Mouse (Mus musculus) left cerebral cortex, postnatal 36 days (tissue): Measurements from ENCODE around the gene Pyroxd1. TPM values are rescaled to one million over a fixed set of nuclear protein-coding genes. Genes with fewer than 3 reads are reported as not detected.
"Not testable (repeated sequence)": the region's sequence is repeated elsewhere in the genome, so short reads cannot be mapped to it uniquely, and the experiment has no call there.

Source experiments
- DNase-seq, 2 experiments: peaks; one replicate each; pipeline ENCODE4 v3.0.0; 2021 to 2022; ENCODE audit warnings: low spot score in 2 of 2, mixed read lengths in 1 of 2
- intact Hi-C: fragments of 180-260 bp; cut with DNase I; formaldehyde crosslinking; loops from one replicate; pipeline ENCODE4 v1.15.1; 2025
- total RNA-seq, 2 experiments: library from RNA; stranded (reverse); gene quantifications; 2 replicates each; pipeline ENCODE4 v1.2.3; 2021

Pyroxd1 gene
- 10 to 100 TPM; 11.6 to 13.2 TPM for total RNA-seq

DNA sequence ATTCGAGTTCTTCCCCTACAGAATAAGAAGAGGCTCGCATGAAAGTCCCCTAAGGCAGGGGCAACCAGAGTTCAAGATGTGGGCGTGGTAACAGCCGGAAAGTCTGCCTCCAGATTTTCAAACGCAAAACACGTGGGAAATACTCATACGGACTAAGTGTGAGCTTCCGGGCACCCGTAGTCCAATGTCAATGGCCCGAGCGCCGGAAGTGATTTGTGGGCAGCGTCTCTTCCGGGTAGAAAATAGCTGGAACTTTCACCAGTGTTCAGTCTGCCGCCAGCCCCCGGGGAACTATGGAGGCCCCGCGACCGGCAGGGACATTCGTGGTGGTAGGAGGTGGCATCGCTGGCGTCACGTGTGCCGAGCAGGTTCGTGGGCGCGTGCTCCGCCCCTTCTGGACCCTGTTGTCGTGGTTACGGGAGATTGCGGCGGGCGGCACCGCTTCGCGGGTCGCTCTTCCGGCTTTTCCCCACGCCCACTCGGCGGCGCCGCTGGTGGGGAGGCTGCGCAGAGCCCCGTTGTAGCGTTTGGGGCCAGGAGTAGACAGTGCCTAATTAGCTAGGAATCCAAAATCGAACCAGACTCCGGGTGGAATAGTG lies at the start of gene Pyroxd1:
TSS of gene Pyroxd1 (plus strand) at position 215 of the 599 bp plus-strand sequence.
- DNase-seq: peak; percentile 90 to 91
- intact Hi-C loops: loop anchor here (5.0 kb wide), 1 partner anchor 42 kb away; the partner anchor contains the start of genes Golt1b and Recql

DNA sequence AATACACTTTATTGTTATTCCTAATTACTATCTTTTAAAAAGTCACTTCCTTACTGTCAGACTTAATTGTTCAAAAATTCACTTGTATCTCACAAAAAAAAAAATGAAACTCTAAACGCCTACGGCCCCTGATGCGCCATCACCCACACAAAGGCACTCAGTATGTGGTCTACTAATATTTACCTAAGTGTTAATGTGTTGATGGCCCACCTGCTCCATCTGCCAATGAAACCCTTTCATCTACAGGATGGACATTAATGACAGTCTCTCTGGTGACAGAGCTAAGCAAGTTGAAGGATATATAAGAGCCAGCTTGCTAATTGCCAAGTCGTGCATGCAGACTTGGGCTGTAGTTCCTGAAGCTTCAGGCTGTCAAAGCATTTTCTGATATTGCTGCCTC lies 47.4 kb upstream of the Pyroxd1 start, which contains the start of gene Iapp:
TSS of gene Iapp (plus strand) at position 326 of the 400 bp plus-strand sequence.
- DNase-seq: no peak

GRCm38 (mm10) chr6:142305076-142305475 lies 40.4 kb upstream of the Pyroxd1 start:
- no peak for DNase-seq
- intact Hi-C loops: no loop called here

More for the DNA sequence above, 47.4 kb upstream of the Pyroxd1 start, which contains the start of gene Iapp:
- intact Hi-C loops: no loop called here

GRCm38 (mm10) chr6:142314285-142314684 lies 31.2 kb upstream of the Pyroxd1 start:
- intact Hi-C loops: no loop called here
- DNase-seq: no peak

GRCm38 (mm10) chr6:142317106-142317505 lies 28.3 kb upstream of the Pyroxd1 start:
- intact Hi-C loops: no loop called here

DNA sequence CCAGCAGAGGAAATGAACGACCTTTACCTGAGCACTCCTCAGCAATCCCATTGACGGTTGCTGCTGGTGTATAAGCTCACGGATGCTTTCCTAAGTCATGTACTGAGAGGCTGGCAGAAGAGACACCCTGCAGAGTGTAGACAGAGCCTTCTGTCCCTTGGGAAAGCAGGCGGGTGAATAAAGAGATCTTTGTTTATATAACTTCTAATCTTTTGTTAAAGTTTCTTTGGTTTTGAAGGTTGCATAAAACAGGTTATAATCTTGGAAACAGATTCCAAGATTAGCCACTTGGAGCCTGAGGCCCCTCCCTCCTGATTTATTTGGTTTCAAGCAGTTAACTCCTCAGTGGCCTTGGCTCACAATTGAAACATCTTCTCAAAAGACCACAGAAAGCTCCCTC lies 22.6 kb upstream of the Pyroxd1 start, which contains the start of gene Slco1a5:
TSS of gene Slco1a5 (minus strand) at position 101 of the 400 bp plus-strand sequence.
- DNase-seq: no peak
- intact Hi-C loops: no loop called here

More at GRCm38 (mm10) chr6:142317106-142317505, 28.3 kb upstream of the Pyroxd1 start:
- no peak for DNase-seq

DNA sequence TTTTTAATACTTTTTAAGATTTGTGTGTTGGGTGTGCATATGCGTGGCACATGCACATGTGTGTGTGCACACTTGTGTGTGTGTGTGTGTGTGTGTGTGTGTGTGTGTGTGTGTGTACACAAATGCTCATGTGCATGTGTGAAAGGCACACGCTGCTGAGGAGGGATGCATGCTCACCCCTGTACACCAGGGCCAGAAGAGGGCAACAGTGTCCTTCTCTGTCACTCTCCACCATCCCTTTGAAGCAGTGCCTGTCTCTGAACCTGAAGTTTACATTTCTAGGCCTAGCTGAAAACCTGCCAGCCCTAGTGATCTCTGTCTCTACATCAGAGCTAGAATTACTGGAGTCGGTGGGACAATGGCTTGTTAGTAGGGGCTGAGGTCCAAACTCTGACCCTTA lies 18.9 kb upstream of the Pyroxd1 start:
- DNase-seq: no peak
- intact Hi-C loops: no loop called here

DNA sequence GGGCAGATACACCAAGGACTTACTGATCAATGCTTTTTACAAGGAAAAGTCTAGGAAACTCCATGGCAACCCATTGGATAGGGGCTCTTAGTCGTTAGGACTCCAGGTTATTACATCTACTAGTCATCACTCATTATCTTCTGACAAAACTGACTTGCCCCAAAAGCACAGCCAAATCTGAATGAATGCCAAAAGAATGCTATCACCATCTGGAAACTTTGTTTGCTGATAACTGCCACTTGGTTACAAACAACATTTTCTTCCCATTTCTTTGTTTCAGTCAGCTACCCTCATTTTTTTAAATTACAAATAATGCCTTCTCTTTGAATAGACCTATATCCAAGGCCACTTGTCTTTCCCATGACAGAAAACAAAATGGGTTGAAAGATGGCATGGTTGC lies 16.3 kb upstream of the Pyroxd1 start:
- no peak for DNase-seq
- intact Hi-C loops: no loop called here

DNA sequence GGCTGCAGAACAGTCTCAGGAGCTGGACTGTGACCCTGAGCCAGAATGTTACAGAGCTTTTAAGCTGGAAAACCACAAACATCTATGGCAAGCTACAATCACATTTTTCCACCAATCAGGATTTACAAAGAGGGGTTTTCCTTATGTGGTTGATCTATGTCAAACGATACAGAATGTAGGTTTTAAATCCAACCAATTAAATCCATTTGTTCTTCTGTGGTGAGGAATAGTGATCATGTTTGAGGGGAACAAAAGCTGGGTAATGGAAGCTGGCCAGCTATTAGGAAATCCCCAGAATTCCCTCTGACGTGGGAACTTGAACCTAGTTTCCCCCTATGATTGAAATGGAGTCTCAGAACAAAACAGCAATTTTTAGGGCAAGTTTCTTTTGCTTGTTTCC lies 6.5 kb upstream of the Pyroxd1 start:
- intact Hi-C loops: no loop called here
- no peak for DNase-seq

- DNase-seq: no peak
- intact Hi-C loops: no loop called here
These were observed 5.9 kb upstream of the Pyroxd1 start for GRCm38 (mm10) chr6:142339576-142339975.

- intact Hi-C loops: no loop called here
- peak in 1 of 2 experiments; percentile 31 for DNase-seq
These were observed 1.9 kb upstream of the Pyroxd1 start for GRCm38 (mm10) chr6:142343561-142343960.

- no peak for DNase-seq
- intact Hi-C loops: loop anchor here (5.0 kb wide), 1 partner anchor 41 kb away; the partner anchor contains the start of genes Golt1b and Recql
These were observed 992 bp downstream of the Pyroxd1 start for GRCm38 (mm10) chr6:142346181-142347110.

GRCm38 (mm10) chr6:142347431-142348385 lies 2.3 kb downstream of the Pyroxd1 start:
- intact Hi-C loops: loop anchor here (5.0 kb wide), 1 partner anchor 40 kb away; the partner anchor contains the start of genes Golt1b and Recql
- DNase-seq: no peak

- DNase-seq, intact Hi-C loops: not testable (repeated sequence)
These were observed 6.6 kb downstream of the Pyroxd1 start for GRCm38 (mm10) chr6:142352099-142352498.

GRCm38 (mm10) chr6:142357106-142357505 lies 11.7 kb downstream of the Pyroxd1 start:
- no peak for DNase-seq
- intact Hi-C loops: no loop called here

- DNase-seq: no peak
- intact Hi-C loops: loop anchor here (5.0 to 10.0 kb wide), 2 partner anchors 103 to 155 kb away; no protein-coding TSS in a partner anchor
These were observed 16.6 kb downstream of the Pyroxd1 start for GRCm38 (mm10) chr6:142362036-142362435.

DNA sequence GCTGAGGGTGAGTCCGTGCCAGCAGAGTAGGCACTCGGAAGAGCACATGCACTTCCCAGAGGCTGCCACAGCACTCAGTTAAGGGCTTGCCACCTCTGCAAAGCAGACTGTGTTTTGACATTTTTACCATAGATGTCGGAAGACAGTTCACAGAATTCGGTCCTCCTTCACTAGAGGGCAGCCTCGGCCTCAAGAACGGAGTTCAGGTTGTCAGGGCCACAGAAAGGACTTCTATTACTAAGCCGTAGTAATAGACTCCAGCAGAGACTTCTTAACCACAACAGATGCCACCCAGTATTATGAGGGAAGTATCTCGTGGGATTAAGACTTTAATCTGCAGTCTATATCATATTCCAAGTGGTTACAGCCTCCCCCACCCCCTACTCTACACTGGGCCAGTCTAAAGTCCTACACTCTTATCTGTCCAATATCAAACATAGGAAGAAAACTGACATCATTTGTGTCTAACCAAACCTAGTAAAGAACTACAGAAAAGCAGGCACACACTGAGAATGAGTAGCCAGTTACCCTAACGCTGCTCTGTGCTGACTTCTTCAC lies 17.6 kb downstream of the Pyroxd1 start:
- intact Hi-C loops: loop anchor here (5.0 to 10.0 kb wide), 2 partner anchors 102 to 154 kb away; no protein-coding TSS in a partner anchor
- no peak for DNase-seq

GRCm38 (mm10) chr6:142365742-142366472 lies 20.5 kb downstream of the Pyroxd1 start:
- no peak for DNase-seq
- intact Hi-C loops: loop anchor here (10.0 kb wide), 1 partner anchor 99 kb away; no protein-coding TSS in a partner anchor
